Mouse (Mus musculus): ENCODE data around the gene Sel1l.
"Not testable (repeated sequence)": the region's sequence is repeated elsewhere in the genome, so short reads cannot be mapped to it uniquely, and the experiment has no call there.

Sel1l gene

DNA sequence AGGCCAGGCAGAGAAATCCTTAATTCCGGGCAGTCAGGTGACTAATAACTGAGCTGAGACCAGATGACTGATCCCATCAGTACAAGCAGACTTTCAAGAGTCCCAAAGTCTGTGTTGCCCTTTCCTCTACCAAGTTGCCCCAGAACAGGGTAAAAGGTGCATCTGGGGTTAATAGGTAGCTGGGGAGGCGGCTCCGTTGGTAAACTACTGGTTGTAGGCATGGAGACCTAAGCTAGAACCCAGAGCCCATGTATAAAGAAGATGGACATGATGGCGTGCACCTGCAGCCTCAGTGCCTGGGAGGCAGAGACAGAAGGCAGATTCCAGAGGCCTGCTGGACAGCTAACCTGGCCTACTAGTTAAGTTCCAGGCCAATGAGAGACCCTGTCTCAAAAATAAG is 30.2 kb downstream of the Sel1l start:
- DNase-seq (ENCODE audit: low spot score in 2 of 2), result no peak

- DNase-seq (ENCODE audit: low spot score in 2 of 2), result peak; percentile 43 to 53
Measured at GRCm38 (mm10) chr12:91815990-91816389, 33.0 kb downstream of the Sel1l start.

DNA sequence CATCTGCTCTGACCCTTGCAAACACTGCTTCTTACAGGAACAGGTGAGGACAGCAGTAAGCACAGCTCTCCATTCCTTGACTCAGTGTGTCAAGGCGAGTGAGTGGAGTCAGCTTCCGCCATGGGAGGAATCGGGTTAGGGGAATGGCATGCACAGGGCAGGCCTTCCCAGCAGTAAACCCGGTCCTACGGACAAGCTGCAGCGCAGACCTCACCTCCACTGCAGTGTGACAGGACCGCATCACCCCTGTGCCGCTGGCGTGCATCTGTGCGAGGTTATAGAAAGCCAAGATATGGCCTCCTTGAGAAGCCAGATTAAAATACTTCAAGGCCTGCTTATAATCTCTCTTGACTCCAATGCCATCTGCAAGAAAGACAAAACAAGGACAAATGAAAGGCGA is 33.4 kb downstream of the Sel1l start:
- no peak for DNase-seq (ENCODE audit: low spot score in 2 of 2)

- no peak for DNase-seq (ENCODE audit: low spot score in 2 of 2)
Measured at GRCm38 (mm10) chr12:91808911-91809310, 40.0 kb downstream of the Sel1l start.

- no peak for DNase-seq (ENCODE audit: low spot score in 2 of 2)
Measured at GRCm38 (mm10) chr12:91807761-91808160, 41.2 kb downstream of the Sel1l start.

GRCm38 (mm10) chr12:91807095-91807494 is 41.9 kb downstream of the Sel1l start:
- no peak for DNase-seq (ENCODE audit: low spot score in 2 of 2)

GRCm38 (mm10) chr12:91804262-91804661 is 44.7 kb downstream of the Sel1l start:
- DNase-seq (ENCODE audit: low spot score in 2 of 2), result no peak

GRCm38 (mm10) chr12:91803207-91803932 is 45.6 kb downstream of the Sel1l start:
- DNase-seq (ENCODE audit: low spot score in 2 of 2), result no peak

DNA sequence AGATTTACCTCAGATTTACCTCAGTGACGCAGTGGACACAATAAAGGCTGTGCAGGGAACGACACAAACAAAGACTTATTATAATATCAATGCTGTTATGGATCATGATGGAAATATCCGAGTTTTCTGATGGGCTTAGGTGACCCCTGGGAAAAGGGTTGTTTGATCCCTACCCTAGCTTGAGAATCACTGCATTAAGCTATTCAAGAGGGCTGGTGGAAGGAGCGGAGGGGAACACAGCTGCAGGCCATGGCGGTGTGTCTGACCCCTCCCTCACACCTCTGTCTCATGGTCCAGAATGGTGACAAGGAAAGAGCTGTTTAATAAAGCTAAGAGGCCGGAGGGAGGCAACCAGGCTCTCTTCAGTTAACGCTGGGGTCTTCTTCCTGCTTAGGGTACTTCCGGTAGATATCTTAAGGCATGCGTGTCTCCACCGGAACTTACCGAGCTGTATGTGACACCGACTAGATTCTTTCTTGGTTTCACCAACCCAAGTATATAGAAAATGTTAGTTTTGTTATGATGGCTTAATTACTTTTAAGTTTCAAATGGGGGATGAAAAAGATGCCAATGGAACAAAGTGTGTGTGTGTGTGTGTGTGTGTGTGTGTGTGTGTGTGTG is 46.3 kb downstream of the Sel1l start:
- no peak for DNase-seq (ENCODE audit: low spot score in 2 of 2)

GRCm38 (mm10) chr12:91800861-91801385 is 48.0 kb downstream of the Sel1l start:
- no peak for DNase-seq (ENCODE audit: low spot score in 2 of 2)

DNA sequence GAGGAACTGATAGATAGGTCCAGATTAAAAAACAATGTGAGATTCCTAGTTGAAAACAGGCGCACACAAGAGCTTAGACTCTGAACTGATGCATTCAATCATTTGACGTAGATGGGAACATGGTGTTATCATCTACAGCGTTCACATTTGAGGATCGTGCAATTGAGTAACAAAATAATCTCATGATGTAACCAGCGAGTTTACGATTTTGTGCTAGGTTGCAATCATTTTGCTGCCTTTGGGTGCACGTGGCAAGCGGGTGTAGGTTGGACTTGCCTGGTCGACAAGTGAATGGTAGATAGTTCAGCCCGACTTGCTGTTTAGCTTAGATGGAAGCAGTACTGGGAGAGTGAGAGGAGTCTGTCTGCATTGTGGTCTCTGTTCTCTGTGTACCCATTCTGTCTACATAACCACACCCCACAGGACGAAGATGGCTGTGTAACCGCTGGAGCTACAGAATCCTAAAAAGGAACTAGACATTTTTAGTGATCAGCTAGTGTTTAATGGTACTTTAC is 49.1 kb downstream of the Sel1l start:
- DNase-seq (ENCODE audit: low spot score in 2 of 2), result no peak

DNA sequence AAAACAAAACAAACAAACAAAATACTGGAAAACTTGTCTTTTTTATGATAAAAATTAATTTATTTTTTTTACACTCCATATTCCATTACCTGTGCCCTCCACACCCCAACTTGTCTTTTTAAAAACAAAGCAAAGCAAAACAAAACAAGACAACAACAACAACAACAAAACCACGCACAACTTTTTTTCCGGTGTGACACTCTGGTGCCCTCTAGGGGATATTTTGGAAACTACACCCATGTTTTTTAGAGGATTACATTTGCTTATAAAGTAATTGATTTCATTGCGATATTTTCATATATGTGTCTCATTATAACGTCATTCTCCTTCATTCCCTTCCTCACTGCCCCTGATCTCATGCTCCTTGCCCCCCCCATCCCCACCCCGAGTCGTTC is 49.6 kb downstream of the Sel1l start:
- DNase-seq (ENCODE audit: low spot score in 2 of 2), result no peak

DNA sequence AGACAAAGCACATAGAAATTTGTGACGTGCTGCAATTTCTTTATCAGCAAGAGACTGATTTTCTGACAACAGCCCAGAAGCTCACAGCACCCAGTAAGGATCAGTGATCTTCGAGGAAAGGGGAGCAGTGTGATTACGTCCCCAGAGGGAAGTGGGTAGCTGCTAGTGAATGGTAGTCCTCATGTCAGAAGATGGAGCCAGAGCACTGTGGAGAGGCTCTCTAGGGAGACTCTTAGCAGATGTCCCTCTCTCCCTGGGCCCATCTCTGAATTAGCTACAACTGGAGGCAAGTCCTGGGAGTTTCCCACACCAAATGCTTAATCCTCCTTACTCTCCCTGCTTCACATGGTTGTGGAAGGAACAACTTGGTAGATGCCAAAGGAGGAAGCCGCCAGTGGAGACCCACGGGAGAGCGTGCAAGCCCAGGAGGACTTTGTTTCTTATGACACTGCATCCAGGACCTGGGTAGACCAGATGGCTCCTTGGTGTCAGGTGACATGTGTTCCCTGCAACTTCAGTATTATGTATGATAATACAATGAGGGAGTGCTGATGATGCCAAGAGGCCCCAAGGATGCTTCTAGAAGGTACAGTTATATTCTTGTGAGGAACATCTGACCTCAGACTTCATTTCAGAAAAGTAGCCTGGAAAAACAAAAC is 50.1 kb downstream of the Sel1l start:
- DNase-seq (ENCODE audit: low spot score in 2 of 2), result no peak

GRCm38 (mm10) chr12:91796774-91797173 is 52.2 kb downstream of the Sel1l start:
- DNase-seq (ENCODE audit: low spot score in 2 of 2), result no peak

GRCm38 (mm10) chr12:91793266-91793665 is 55.7 kb downstream of the Sel1l start:
- no peak for DNase-seq (ENCODE audit: low spot score in 2 of 2)

- no peak for DNase-seq (ENCODE audit: low spot score in 2 of 2)
Measured at GRCm38 (mm10) chr12:91791822-91792221, 57.1 kb downstream of the Sel1l start.

DNA sequence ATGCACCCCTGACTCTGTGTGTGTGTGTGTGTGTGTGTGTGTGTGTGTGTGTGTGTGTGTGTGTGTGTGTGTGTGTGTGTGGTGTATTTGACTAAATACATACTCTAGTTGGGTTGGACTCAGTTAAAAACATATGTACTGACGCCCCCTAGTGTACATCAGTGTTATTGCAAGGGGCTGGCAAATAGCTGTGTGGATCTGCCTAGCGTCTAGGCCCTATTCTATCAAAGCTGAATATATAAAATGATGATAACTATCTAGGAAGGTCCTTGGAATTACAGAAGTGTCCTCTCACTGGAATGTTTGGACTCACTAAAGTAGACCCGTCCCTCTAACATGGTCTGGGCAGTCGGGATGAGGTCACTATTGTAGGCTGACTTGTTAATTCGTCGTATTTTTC is 59.2 kb downstream of the Sel1l start:
- DNase-seq (ENCODE audit: low spot score in 2 of 2), result peak; percentile 57 to 64

DNA sequence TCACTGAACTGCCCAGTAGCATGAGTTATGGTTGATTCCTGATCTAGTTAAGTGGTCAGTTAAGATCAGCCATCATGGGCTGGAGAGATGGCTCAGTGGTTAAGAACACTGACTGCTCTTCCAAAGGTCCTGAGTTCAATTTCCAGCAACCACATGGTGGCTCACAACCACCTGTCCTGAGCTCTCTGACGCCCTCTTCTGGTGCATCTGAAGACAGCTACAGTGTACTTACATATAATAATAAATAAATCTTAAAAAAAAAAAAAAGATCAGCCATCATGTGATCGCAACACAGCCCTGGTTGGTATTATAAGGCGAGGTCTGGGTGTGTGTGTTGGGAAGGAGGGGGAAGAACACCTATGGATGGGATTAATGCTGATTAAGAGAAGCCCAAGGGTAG is 60.5 kb downstream of the Sel1l start:
- not testable (repeated sequence) for DNase-seq (ENCODE audit: low spot score in 2 of 2)

GRCm38 (mm10) chr12:91787959-91788437 is 61.0 kb downstream of the Sel1l start, which contains the start of gene Ston2:
Ston2 (minus strand) TSS chr12:91788387.
- no peak for DNase-seq (ENCODE audit: low spot score in 2 of 2)

GRCm38 (mm10) chr12:91786355-91786754 is 62.6 kb downstream of the Sel1l start:
- DNase-seq (ENCODE audit: low spot score in 2 of 2), result no peak

DNA sequence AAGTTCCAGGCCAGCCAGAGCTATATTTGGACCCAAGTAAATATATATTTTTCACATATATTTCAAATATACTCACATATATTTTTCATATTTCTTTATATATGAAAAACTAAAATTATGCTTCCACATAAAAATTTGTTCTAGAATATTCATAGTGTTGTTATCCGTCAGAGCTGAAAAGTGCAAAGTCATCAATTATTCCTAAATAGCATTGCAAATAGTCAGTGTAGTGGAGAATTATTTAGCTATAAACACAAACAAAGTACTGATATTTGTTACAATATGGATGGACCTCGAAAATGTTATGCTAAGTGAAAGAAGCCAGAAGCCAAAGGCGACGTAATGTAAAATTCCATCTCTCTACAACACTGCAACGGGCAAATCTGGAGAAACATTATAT is 67.5 kb downstream of the Sel1l start:
- DNase-seq (ENCODE audit: low spot score in 2 of 2), result no peak

- DNase-seq (ENCODE audit: low spot score in 2 of 2), result no peak
Measured at GRCm38 (mm10) chr12:91780531-91780930, 68.4 kb downstream of the Sel1l start.
